Mouse (Mus musculus) mature B cell (primary cell): ENCODE results near the gene Ssr2.

Source experiments
- in situ Hi-C: fragments of 300-500 bp; cut with MboI; formaldehyde crosslinking; loops from 2 replicates; pipeline ENCODE4 v1.14.3; 2019

Gene Ssr2

DNA sequence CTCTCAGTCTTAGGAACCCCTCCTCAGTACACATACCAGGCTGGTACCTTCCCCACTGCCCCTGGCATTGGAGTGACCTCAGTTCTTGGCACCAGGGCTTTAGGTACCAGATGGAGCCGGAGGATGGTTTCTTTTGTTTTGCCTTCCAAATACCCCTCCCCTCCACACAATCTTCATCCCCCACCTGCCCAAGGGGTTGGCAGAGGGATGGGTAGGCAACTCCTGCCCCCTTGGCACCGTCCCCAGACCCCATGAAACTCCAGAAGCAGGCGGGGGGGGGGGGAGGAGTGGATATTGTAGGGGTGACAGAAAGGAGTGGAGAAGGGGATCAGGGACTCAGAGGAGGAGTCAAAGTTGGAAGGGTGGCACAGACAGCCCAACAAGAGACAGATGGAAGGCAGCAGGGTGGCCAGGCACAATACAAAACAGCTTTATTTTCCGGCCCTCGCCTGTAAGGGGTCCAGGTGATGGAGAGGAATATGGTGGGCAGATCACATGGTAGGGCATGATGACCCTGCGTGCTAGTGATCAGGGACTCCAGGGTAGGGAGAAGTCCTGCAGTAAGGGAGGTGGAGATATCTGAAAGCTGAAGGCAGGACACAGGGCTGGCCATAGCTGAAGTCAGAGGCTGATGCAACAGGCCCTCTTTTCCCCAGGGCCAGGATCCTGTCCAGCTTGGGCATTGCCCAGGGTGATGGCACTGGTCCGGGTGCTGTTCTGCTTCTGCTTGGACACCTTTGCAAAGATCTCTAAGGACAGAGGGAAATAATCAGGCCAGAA lies 33.9 kb upstream of the Ssr2 start:
- in situ Hi-C loops = no loop called here

DNA sequence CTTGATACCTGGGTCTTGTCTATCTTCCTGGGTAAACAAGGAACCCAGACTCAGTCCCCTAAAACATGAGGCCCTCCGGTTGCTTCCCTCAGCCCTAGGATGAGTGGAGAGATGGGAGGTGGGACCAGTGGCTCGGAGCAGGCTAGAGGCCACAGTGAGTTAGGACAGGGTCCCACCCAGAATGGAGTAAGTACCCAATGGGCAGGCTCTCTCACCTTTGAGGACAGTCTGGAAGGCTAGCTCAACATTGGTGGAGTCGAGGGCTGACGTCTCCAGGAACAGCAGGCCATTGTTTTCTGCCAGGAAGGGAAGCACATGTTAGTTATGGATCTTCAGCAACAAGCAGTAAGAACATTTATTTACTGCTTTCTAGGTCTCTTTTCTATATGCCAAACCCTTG lies 33.2 kb upstream of the Ssr2 start:
- in situ Hi-C loops = no loop called here

DNA sequence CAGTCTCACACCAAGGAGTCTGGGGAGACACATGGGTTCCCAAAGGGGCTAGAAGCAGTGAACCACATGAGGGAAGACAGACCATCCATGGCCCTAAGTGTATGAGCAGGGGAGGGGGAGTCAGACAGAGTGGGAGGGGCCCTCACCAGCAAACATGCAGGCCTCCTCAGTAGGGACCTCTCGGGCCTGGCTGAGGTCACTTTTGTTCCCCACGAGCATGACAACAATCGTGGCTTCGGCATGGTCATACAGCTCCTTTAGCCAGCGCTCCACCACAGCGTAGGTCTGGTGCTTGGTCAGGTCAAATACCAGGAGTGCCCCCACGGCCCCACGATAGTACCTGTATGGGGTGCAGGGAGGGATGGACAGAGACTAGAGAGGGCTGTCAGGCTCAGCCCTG lies 32.5 kb upstream of the Ssr2 start:
- in situ Hi-C loops = no loop called here

DNA sequence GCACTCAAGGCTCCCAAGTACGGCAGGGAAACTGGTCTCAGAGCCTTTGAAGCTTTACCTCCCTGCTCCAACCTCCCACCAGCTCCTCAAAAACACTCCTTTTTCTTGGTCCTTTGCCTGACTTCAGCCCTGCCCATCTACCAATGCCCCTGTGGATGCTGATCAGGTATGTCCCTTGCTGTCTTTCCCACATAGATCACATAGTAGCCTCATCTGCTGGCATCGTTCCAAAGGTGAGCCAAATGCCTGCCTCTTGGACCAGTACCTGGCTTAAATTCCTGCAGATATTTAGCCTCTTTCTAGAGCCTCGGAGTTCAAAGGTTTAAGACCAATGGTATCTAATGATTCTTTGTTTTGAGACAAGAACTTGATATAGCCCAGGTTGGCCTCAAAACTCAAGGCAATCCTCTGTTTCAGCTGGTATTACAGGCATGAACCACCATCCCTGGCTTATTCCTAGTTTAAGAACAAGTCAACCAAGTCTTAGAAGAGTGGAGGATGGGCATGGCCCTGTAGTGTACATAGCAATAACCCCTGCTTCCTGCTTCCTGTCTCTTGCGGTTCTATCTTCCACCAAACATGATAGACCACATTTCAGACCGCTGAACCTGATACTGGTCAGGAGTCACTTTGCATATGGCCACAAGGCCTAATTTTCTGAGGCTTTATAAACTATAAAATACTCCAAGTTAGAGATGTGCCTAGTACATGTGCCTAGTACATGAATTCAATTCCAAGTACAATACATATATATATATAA lies 31.8 kb upstream of the Ssr2 start:
- in situ Hi-C loops = no loop called here

DNA sequence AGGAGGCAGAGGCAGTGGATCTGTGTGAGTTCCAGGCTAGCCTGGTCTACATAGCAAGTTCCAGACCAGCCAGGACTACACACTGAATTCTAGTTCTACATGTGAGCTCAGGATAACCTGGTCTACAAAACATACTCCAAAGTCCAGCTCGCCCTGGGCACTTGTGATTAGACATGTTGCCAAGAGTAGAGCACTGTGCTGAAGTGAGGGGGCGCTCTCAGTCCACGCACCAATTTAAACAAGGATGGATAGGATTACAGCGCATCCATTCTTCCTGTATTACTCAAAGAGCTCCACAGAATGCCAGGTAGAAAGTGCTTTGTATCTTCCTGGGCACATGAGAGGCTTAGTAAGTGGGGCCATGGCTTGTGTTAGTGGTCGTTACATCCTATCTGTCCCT lies 31.2 kb upstream of the Ssr2 start:
- in situ Hi-C loops = no loop called here

DNA sequence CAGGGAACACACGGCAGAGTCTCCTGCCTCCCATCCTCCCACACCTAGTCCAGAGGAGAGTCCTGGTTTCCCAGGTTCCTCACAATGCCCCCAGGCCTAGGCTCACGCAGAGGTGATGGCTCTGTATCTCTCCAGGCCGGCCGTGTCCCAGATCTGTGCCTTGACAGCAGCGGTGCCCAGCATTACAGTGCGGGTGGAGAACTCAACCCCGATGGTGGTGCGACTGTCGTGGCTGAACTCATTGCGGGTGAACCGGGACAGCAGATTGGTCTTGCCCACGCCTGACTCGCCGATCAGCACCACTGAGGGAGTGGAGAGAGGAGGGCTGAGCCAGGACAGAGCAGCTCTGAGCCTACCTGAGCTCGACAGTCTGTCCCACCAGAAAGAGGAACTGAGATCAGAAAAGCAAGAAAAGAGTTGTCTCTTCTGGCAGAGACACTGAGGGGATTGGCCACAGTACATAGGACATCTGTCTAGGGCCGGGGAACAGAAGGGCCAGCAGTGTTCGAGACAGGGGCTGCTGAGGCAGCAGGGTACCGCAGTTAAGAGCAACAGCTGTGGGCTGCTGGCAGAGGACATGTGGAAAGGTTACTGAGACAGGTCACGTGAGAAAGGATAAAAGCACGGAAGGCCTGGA lies 30.6 kb upstream of the Ssr2 start:
- in situ Hi-C loops = no loop called here

DNA sequence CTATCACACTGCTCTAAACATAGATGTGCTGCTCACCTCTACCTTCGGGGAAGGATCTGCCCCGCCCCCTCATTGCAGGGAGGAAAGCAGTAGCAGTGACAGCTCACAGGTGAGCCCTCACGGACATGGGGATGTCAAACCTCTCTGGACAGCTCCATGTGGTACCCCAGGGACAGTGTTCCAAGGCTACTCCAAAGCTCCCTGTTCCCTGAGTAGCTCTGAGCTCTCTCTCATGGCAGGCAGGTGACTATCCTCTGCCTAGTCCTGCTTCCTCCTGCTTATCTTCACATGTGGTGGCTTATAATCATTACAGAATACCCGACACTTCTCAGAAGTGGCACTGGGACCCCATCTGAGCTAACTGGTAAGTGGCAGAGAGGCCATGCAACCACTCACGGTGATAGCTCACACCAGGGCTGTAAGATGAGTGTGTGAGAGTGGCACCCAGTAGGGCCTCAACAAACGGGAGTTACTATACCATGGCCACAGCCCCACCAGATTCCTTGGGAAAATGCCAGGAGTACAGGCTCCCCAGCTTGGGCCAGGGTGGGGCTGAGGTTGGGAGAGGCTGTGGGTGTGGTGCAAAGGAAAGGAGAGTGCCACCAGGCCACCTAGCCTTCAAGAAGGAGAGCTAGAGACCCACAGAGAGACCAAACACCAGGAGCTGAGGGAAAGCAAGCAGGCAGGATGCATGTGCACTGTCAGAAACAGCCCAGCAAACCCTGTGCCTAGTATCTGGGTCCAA lies 28.8 kb upstream of the Ssr2 start:
- in situ Hi-C loops = no loop called here

DNA sequence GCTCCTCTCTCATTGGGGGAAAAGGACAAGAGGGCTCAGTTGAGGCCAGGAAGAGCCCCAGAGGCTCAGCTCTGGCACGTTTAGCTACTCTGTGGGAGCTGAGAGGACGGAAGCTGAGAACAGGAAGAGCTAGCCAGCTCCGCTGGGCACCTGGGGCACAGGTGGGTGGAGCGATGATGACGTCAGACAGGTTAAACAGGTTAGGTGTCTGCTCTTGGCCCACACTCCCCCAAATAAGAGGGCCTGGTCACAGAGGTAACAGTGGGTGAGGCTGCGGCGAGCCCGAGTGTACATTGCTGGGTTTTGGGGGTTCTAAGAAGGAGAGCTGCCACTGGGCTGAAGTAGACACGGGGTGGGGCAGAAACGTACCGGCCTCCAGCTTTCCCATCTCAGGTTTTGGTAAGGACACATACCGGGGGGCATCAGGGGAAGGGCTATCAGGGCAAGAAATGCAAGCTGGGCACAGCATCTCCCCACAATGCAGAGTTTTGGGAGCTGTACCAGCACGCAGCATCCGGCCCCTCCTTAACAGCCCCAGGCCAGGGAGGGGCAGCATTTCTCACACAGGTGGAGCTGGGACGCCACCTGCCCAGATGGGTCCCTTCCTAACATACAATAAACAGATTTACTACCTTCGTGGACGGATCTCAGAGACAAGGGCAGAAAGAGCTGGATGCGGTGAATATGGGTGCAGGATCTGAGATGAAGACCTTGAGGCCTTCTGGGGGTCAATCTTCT lies 27.3 kb upstream of the Ssr2 start, which contains the start of gene Rab25:
Gene Rab25, minus strand, starts transcription at position 121 of the 738 bp plus-strand sequence.
- in situ Hi-C loops = no loop called here

DNA sequence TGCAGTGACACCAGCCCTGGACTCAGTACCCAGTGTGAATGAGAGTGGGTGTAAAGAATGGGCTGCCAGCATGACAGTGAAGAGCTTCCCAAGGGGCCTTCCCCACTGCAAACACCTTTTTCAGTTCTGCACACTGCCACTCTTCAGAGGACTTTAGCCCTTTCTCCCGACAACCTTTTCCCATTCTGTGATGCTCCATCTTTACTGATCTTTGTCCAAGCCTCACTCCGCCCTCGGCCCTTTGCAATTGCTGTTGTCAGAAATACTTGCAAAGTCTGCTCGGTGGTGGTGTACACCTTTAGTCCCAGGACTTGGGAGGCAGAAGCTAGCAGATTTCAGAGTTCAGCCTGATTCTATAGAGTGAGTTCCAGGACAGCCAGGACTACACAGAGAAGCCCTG lies 24.1 kb upstream of the Ssr2 start:
- in situ Hi-C loops = no loop called here

DNA sequence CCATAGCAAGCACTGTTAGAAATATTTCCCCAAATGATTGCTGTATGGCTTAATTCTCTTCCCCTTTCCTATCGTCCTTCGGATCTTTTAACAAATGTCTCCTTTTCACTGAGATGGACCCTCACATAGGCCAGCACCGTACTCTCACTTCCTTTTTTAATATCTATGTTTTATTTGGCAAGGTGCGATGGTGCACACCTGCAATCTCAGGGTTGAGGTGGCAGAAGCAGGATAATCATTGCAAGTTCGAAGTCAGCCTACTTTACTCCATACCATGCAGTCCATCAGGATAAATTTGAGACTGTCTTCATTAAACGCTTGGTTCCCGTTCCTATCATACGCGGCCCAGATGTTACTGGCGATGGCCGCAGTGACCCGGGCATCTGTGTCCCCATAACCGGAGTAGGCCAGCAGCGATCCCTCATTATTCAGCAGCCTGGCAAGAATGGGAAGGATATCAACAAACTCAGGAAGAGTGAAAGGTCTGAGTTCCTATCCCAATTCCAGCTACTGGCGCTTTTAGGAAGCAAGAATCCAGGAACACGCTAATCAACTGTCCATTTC lies 23.5 kb upstream of the Ssr2 start:
- in situ Hi-C loops = no loop called here

DNA sequence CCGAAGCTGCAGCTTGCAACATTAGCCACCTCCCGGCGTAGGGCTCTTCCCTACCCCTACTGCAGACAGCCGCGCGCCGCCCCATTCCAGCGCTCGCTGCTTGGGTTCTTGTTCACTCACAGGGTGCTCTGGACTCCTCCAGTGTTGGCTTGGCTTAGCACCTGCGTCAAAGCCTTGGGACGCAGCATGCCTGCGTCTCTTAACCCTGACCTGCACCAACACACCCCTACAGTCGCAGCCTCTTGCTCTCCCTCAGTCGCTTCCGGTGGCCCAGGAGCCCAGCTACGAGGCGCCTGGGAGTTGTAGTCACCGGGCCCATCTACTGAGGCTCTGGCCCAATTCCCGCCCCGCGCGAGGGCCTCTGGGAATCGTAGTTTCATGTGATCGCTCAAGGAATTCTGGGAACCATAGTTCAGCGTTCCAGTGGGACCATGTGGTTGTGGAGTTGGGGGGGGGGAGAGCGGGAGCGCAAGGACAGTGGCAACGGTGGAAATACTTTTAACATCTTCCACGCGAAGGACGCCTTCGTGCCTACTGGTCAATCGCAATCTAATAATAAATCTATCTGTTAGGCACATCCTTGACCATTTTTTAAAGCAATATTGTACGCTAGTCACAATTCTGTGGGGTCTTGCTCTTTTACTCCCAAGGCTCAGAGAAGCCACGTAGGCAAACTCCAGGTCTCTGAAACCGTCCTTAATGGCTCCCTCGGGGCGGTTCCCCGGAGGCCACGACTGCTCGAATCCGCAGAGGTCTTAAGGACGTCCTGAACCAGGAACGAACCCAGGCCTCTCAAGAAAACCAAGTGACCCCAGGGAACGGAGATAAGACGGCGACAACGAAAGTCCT lies 22.8 kb upstream of the Ssr2 start, which contains the start of gene Lamtor2:
Gene Lamtor2, minus strand, starts transcription at position 399 of the 849 bp plus-strand sequence.
- in situ Hi-C loops = no loop called here

DNA sequence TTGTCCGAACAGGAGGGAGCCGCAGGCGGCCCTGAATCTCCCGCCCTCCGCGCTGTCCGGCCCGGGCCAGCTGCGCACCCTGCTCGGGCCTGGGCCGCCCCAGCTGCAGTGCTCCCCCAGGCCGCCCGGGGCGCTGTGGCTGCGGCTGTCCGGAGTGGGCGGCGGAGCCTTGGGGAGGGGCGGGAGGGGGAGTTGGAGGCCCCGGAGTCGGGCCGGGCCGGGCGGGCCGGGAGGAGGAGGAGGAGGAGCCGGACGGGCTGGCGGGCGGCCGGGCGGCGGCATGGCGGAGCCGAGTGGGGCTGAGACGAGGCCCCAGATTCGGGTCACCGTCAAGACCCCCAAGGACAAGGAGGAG lies 22.2 kb upstream of the Ssr2 start, which contains the start of gene Ubqln4:
Gene Ubqln4, plus strand, starts transcription at position 234 of the 355 bp plus-strand sequence.
- in situ Hi-C loops = no loop called here

DNA sequence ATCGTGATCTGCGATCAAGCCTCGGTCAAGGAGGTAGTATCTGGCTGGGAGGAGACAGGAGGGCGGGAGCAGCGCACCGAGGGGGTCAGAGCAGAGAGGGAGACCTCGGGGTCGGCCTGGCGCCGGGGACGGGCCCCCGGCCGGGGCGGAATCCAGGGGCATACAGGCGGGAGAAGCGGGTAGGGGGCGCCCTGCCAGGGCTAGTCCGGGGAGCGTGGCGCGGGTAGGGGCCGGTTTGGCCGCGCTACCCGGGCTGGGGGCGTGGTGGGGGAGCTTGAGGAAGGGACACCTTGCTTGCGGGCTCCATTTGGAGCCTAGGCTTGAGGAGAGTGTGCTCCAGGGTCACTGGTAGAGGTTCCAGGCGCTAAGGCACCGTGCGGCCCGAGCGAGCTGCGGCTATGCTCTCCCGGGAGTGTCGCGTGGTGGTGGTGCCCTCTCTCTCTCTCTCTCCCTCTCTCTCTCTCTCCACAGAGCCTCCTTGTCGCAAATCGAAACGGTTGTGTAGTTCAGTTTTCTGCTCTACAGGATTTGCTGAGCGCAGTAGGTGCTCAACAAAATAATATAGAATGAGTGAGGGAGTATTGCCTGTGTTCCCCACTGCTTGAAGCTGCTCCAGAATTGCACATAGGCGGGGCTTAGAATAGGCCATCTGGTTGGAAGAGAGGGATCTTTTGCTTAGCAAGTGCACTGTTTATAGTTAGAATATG lies 21.6 kb upstream of the Ssr2 start:
- in situ Hi-C loops = no loop called here

DNA sequence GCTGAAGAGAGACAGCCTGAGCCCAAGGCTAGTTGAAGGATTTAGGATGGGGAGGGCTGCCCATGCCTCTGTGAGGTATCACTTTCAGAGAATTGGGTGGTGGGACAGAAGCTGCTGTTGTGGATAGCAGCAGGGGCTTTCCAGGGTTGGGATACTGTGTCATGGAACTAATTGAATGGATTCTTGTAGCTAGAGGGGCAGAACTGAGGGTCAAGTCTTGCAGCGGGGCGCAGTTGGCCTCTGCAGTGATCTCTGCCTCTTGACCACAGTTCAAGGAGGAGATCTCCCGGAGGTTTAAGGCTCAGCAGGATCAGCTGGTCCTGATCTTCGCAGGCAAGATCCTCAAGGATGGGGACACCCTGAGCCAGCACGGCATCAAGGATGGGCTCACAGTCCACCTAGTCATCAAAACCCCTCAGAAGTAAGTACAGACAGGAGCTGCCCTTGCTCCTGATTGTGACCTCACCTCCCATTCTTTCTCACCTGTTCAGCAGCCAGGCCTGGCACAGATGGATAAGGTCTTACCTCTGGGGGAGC lies 20.5 kb upstream of the Ssr2 start:
- in situ Hi-C loops = no loop called here

DNA sequence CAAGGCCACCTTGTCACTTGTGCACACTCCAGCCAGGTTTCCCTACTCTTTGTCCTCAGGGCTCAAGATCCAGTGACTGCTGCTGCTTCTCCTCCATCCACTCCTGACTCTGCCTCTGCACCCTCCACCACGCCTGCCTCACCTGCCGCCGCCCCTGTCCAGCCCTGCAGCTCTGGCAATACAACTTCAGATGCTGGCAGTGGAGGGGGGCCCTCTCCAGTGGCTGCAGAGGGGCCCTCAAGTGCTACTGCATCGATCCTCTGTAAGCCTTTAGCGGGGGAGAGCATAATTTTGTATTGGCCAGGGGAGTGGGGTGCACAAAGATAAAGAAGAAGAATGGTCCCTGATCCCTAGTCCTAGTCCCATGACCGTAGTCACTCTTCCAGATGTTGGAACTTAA lies 19.9 kb upstream of the Ssr2 start:
- in situ Hi-C loops = no loop called here

DNA sequence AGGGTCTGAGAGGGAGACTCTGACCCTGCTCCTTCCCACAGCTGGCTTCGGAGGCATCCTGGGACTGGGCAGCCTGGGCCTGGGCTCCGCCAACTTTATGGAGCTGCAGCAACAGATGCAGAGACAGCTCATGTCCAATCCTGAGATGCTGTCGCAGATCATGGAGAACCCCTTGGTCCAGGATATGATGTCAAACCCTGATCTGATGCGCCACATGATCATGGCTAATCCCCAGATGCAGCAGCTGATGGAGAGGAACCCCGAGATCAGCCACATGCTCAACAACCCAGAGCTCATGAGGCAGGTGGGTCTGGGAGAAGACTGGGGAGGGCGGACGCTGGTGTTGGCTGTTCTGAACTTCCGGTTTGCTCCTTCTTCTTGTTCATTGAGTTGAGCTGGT lies 19.1 kb upstream of the Ssr2 start:
- in situ Hi-C loops = no loop called here

DNA sequence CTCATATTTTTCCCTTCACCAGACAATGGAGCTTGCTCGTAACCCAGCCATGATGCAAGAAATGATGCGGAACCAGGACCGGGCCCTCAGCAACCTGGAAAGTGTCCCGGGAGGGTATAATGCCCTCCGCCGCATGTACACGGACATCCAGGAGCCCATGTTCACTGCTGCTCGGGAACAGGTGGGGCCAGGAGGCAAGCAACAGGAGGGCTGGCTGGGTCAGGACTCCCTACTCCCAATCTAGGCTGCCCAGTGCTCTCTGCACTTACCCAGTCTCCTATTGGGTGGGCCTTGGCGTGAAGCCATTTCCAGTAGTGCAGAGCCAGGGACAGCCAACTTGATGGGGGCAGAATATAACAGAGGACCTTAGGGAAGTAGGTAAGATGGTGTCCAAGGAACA lies 16.1 kb upstream of the Ssr2 start:
- in situ Hi-C loops = no loop called here

DNA sequence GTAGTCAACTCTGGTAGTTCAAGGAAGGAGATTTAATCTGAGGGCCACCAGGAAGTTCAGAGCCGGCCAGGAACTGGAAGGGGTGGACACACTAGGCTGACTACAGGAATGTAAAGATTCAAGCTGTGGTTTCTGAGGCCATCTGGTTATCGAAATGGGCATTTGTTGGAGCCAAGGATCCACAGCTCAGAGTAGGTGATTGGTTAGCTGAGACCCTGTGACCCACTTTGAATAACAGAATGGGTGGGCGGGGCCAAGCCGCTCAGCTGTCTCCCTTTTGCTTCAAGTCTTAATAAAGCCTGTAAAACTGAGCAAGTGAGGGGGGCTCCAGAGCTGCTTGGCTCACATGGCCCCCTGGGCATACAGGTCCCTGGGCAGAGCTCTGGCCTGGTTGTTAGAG lies 13.7 kb upstream of the Ssr2 start:
- in situ Hi-C loops = no loop called here

DNA sequence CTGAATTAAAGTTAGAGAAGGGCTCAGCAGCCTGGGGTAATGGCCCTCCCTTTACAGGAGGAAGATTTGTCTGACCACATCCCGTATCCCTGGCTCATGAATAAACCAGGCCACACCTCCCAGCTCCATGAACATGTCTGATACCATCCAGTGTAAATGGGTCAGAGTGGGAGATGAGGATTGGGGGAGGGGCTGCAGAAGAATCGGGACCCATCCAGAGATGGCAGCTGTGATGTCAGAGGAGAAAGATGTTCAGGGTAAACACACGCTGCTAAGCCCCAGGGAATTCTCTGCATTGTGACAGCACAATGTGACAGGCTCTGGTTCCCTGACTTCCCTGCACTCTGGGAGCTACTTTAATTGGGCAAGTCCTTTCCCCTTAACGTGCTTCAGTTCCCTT lies 12.2 kb upstream of the Ssr2 start:
- in situ Hi-C loops = no loop called here
